Mouse (Mus musculus) olfactory bulb, adult 2 months (tissue): ENCODE measurements around the gene Ndufs5.

Experiments used
- CTCF ChIP-seq: fragments of 200-500 bp; IDR thresholded peaks from 2 replicates; pipeline ENCODE4 v1.5.1; 2012; ENCODE audit warnings: low read depth, mild to moderate bottlenecking, low read length, moderate library complexity; ENCODE audit not compliant: insufficient read depth
- POLR2A ChIP-seq: fragments of 200-500 bp; IDR thresholded peaks from 2 replicates; pipeline ENCODE4 v1.6.1; 2012; ENCODE audit warnings: mild to moderate bottlenecking, low read depth, low read length, moderate library complexity; ENCODE audit not compliant: insufficient read depth

GRCm38 (mm10) chr4:123732921-123733320 is 14.9 kb upstream of the Ndufs5 start:
- TF ChIP-seq CTCF (no peak), POLR2A (no peak)
